Mouse (Mus musculus) 3134 (cell line): ENCODE data around the gene Ttc7.
"Not testable (repeated sequence)": the region's sequence is repeated elsewhere in the genome, so short reads cannot be mapped to it uniquely, and the experiment has no call there.

Experiments used
- DNase-seq: peaks from one replicate; pipeline ENCODE4 v3.0.0-alpha.2; 2011; ENCODE audit warnings: low spot score; ENCODE audit not compliant: insufficient read length; ENCODE audit errors: extremely low read depth

Gene Ttc7

GRCm38 (mm10) chr17:87285731-87286465 lies 3.2 kb downstream of the Ttc7 start:
- no peak for DNase-seq

- DNase-seq, result no peak
Measured at GRCm38 (mm10) chr17:87286481-87287143, 3.9 kb downstream of the Ttc7 start.

DNA sequence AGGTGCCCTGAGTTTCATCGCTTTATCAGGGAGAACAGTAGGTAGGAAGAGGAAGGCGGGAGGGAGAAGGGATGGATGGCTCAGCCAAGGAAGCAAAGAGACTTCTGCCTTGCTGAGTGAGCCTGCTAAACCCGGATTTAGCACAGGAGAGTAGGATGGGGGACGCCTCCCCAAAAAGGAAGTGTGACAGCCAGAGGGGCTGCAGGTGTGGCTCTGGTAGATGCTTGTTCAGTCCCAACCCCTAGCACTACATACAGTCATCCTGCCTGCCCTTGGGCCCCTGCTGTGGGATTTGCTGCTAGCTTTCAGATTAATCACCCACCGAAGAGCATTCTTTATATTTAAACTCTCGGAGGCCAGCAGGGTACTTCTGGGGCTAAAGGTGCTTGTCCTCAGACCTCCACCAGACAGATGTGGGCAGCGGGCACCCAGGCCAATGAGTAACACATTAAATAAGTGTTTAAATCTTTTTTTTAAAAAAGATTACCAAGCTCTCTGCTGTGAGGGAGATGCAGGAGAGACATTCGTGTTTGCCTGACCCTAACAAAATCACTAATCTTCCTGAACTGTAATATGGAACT lies 4.6 kb downstream of the Ttc7 start:
- no peak for DNase-seq

GRCm38 (mm10) chr17:87288131-87288530 lies 5.4 kb downstream of the Ttc7 start:
- DNase-seq, result no peak

- DNase-seq, result no peak
Measured at GRCm38 (mm10) chr17:87289367-87289766, 6.7 kb downstream of the Ttc7 start.

- DNase-seq, result no peak
Measured at GRCm38 (mm10) chr17:87291037-87291436, 8.4 kb downstream of the Ttc7 start.

GRCm38 (mm10) chr17:87291782-87292181 lies 9.1 kb downstream of the Ttc7 start:
- DNase-seq, result no peak

GRCm38 (mm10) chr17:87293125-87293524 lies 10.4 kb downstream of the Ttc7 start:
- no peak for DNase-seq

- DNase-seq, result no peak
Measured at GRCm38 (mm10) chr17:87295738-87296137, 13.1 kb downstream of the Ttc7 start.

DNA sequence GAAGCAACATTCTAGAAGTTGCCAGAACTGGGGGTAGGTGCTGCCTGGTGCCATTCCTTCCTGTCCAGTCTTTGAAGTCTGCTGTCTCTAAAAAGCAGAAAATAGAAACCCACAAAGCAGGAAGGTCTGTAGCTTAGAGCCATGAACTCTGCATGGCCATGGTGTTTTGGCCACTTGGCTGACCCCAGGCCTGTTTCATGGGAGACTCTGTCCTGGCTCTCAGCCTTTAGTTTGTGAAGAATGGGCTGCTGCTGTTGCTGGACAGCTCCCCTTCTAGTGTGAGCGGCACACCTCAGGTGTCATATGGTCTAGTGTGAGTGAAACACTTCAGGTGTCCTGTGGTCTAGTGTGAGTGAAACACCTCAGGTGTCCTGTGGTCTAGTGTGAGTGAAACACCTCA lies 14.0 kb downstream of the Ttc7 start:
- not testable (repeated sequence) for DNase-seq

GRCm38 (mm10) chr17:87298944-87299343 lies 16.3 kb downstream of the Ttc7 start:
- DNase-seq, result no peak

- DNase-seq, result no peak
Measured at GRCm38 (mm10) chr17:87300340-87300739, 17.7 kb downstream of the Ttc7 start.

DNA sequence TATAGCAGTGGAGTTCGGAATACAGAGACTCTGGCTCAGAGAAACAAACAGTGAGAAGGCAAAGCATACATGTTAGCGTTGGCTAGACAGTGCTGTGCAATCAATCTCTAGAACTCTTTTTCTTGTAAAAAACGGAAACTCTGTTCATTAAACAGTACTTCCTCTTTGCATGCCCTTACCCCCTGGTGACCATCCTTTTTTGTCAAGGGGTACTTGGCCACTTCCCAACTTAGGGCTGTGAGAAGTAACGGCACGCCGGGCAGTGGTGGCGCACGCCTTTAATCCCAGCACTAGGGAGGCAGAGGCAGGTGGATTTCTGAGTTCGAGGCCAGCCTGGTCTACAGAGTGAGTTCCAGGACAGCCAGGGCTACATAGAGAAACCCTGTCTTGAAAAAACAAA lies 18.9 kb downstream of the Ttc7 start:
- DNase-seq, result not testable (repeated sequence)

- DNase-seq, result peak; percentile 54
Measured at GRCm38 (mm10) chr17:87302014-87302794, 19.5 kb downstream of the Ttc7 start.

DNA sequence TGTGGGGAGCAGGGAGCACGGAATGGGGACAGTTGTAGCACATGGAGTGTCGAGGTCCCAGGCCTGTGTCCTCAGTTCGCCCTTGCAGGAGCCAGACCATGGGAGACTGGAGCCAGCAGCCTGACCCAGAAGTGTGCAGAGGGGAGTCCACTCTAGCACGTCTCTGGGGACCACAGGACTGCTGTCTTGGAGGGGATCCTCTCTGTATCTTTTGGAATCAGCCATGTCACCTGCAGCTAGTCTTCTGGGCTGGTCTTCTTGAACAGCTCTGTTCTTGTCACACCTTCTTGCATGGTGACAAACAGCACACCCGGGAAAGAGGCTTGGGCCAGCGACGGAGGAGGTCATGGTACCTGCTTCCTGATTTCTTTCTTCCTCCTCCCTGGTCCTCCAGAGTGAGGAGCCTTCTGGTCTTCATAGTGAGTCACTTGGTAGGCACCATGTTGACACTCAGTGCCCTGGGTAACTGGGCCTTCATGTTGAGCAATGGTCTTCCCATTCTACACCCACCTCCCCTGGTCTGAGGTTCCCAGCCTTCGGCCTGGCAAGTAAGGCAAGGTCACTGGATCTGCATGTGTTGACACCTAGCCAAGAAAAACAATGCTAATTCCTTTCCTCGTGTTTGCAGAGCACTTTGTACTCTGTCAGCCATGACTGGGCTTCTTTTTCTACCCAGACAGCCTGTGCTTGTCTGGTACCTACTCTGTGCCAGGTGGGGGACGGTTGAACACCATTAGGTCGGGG lies 21.6 kb downstream of the Ttc7 start:
- DNase-seq, result peak; percentile 44

GRCm38 (mm10) chr17:87305065-87305464 lies 22.4 kb downstream of the Ttc7 start:
- no peak for DNase-seq

GRCm38 (mm10) chr17:87306746-87307145 lies 24.1 kb downstream of the Ttc7 start:
- no peak for DNase-seq

GRCm38 (mm10) chr17:87309073-87309788 lies 26.5 kb downstream of the Ttc7 start:
- DNase-seq, result no peak

DNA sequence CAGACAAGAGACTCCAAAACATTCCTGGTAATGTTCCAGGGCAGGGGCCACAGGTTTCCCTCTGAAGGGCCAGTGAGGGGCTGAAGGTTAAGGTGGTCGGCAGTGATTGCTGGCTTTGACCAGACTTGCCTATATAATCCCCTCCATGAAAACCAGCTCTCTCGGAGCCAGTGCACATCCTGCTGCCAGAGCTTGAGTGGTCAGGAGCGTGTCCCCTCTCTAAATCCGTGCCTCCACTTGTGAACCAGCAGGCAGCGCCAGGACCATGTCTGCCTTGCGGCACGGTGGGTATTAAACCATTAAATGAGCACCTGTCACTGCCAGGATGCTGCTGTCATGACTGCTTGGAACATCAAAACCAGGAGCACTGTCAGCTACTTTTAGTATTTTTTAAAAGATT lies 27.8 kb downstream of the Ttc7 start:
- DNase-seq, result no peak

GRCm38 (mm10) chr17:87312351-87312750 lies 29.7 kb downstream of the Ttc7 start:
- DNase-seq, result no peak
